Mouse (Mus musculus): Measurements from ENCODE around the gene Exoc6. TPM values are rescaled to one million over a fixed set of nuclear protein-coding genes. Genes with fewer than 3 reads are reported as not detected.
A peak's percentile ranks its signal among the peaks of the same experiment; 100 is the strongest.

Gene Exoc6
- polyA plus RNA-seq, 1 experiment: 14.1 TPM

- TF ChIP-seq FLI1 (IDR thresholded peaks at IDR 0.05; ENCODE audit: low read length): no peak
- TF ChIP-seq GATA1 (IDR thresholded peaks at IDR 0.05; ENCODE audit: borderline replicate concordance, low read length): no peak
- H3K36me3 ChIP-seq (replicated peaks; ENCODE audit: low read length): no peaks in the 10 kb centered on the region
- no peaks in the 10 kb centered on the region for H3K9me3 ChIP-seq
- H3K4me1 ChIP-seq: peaks cover 51% of the 10 kb centered on the region
- peak overlapping the region; percentile 65 for H3K4me3 ChIP-seq (replicated peaks)
- H3K27me3 ChIP-seq (replicated peaks): no peaks in the 10 kb centered on the region
Observed at GRCm38 (mm10) chr19:37534737-37535365, 15.4 kb upstream of the Exoc6 start.

GRCm38 (mm10) chr19:37536426-37536825, 13.8 kb upstream of the Exoc6 start:
- peaks cover 41% of the 10 kb centered on the region for H3K4me1 ChIP-seq
- H3K4me3 ChIP-seq (replicated peaks): no peak overlapping the region
- H3K9me3 ChIP-seq: no peaks in the 10 kb centered on the region
- H3K36me3 ChIP-seq (replicated peaks; ENCODE audit: low read length): no peaks in the 10 kb centered on the region
- TF ChIP-seq GATA1 (IDR thresholded peaks at IDR 0.05; ENCODE audit: borderline replicate concordance, low read length) (no peak), FLI1 (IDR thresholded peaks at IDR 0.05; ENCODE audit: low read length) (no peak)
- no peaks in the 10 kb centered on the region for H3K27me3 ChIP-seq (replicated peaks)

- peaks cover 40% of the 10 kb centered on the region for H3K4me1 ChIP-seq
Observed at GRCm38 (mm10) chr19:37537717-37538116, 12.5 kb upstream of the Exoc6 start.

GRCm38 (mm10) chr19:37540201-37540600, 10.0 kb upstream of the Exoc6 start:
- TF ChIP-seq GATA1 (IDR thresholded peaks at IDR 0.05; ENCODE audit: borderline replicate concordance, low read length): no peak
- TF ChIP-seq FLI1 (IDR thresholded peaks at IDR 0.05; ENCODE audit: low read length): no peak
- H3K4me3 ChIP-seq (replicated peaks): no peak overlapping the region
- H3K9me3 ChIP-seq: peaks cover 3% of the 10 kb centered on the region; the same call in 1 of the 2 replicates
- H3K4me1 ChIP-seq: peaks cover 45% of the 10 kb centered on the region
- no peaks in the 10 kb centered on the region for H3K27me3 ChIP-seq (replicated peaks)
- peaks cover 2% of the 10 kb centered on the region for H3K36me3 ChIP-seq (replicated peaks; ENCODE audit: low read length)

More at GRCm38 (mm10) chr19:37537717-37538116, 12.5 kb upstream of the Exoc6 start:
- Histone ChIP-seq H3K9me3 (peaks cover 3% of the 10 kb centered on the region; the same call in 1 of the 2 replicates), H3K36me3 (replicated peaks; ENCODE audit: low read length) (no peaks in the 10 kb centered on the region), H3K27me3 (replicated peaks) (no peaks in the 10 kb centered on the region), H3K4me3 (replicated peaks) (no peak overlapping the region)
- TF ChIP-seq GATA1 (IDR thresholded peaks at IDR 0.05; ENCODE audit: borderline replicate concordance, low read length) (no peak), FLI1 (IDR thresholded peaks at IDR 0.05; ENCODE audit: low read length) (no peak)

- H3K9me3 ChIP-seq: peaks cover 3% of the 10 kb centered on the region; the same call in 1 of the 2 replicates
- peaks cover 2% of the 10 kb centered on the region for H3K36me3 ChIP-seq (replicated peaks; ENCODE audit: low read length)
- peak overlapping the region; percentile 87 for H3K4me3 ChIP-seq (replicated peaks)
- peaks cover 62% of the 10 kb centered on the region for H3K4me1 ChIP-seq
- no peaks in the 10 kb centered on the region for H3K27me3 ChIP-seq (replicated peaks)
- no peak for TF ChIP-seq GATA1 (IDR thresholded peaks at IDR 0.05; ENCODE audit: borderline replicate concordance, low read length)
- no peak for TF ChIP-seq FLI1 (IDR thresholded peaks at IDR 0.05; ENCODE audit: low read length)
Observed at GRCm38 (mm10) chr19:37543537-37544326, 6.5 kb upstream of the Exoc6 start.

GRCm38 (mm10) chr19:37544476-37544875, 5.7 kb upstream of the Exoc6 start:
- TF ChIP-seq GATA1 (IDR thresholded peaks at IDR 0.05; ENCODE audit: borderline replicate concordance, low read length): no peak
- no peak for TF ChIP-seq FLI1 (IDR thresholded peaks at IDR 0.05; ENCODE audit: low read length)

GRCm38 (mm10) chr19:37545231-37545630, 5.0 kb upstream of the Exoc6 start:
- TF ChIP-seq GATA1 (IDR thresholded peaks at IDR 0.05; ENCODE audit: borderline replicate concordance, low read length): no peak
- no peak for TF ChIP-seq FLI1 (IDR thresholded peaks at IDR 0.05; ENCODE audit: low read length)
- H3K27me3 ChIP-seq (replicated peaks): no peaks in the 10 kb centered on the region
- peaks cover 60% of the 10 kb centered on the region for H3K4me1 ChIP-seq
- peaks cover 3% of the 10 kb centered on the region; the same call in 1 of the 2 replicates for H3K9me3 ChIP-seq
- H3K4me3 ChIP-seq (replicated peaks): no peak overlapping the region
- peaks cover 2% of the 10 kb centered on the region for H3K36me3 ChIP-seq (replicated peaks; ENCODE audit: low read length)

More at GRCm38 (mm10) chr19:37544476-37544875, 5.7 kb upstream of the Exoc6 start:
- Histone ChIP-seq H3K4me3 (replicated peaks) (no peak overlapping the region), H3K36me3 (replicated peaks; ENCODE audit: low read length) (peaks cover 2% of the 10 kb centered on the region), H3K27me3 (replicated peaks) (no peaks in the 10 kb centered on the region), H3K4me1 (peaks cover 61% of the 10 kb centered on the region), H3K9me3 (peaks cover 3% of the 10 kb centered on the region; the same call in 1 of the 2 replicates)

- Histone ChIP-seq H3K27me3 (replicated peaks) (no peaks in the 10 kb centered on the region), H3K4me3 (replicated peaks) (no peak overlapping the region), H3K4me1 (peaks cover 60% of the 10 kb centered on the region), H3K36me3 (replicated peaks; ENCODE audit: low read length) (peaks cover 2% of the 10 kb centered on the region), H3K9me3 (peaks cover 3% of the 10 kb centered on the region; the same call in 1 of the 2 replicates)
- no peak for TF ChIP-seq FLI1 (IDR thresholded peaks at IDR 0.05; ENCODE audit: low read length)
- no peak for TF ChIP-seq GATA1 (IDR thresholded peaks at IDR 0.05; ENCODE audit: borderline replicate concordance, low read length)
Observed at GRCm38 (mm10) chr19:37545725-37546124, 4.5 kb upstream of the Exoc6 start.

- Histone ChIP-seq H3K27me3 (replicated peaks) (no peaks in the 10 kb centered on the region), H3K9me3 (peaks cover 3% of the 10 kb centered on the region; the same call in 1 of the 2 replicates), H3K4me1 (peaks cover 61% of the 10 kb centered on the region), H3K4me3 (replicated peaks) (peak overlapping the region; percentile 65), H3K36me3 (replicated peaks; ENCODE audit: low read length) (peaks cover 2% of the 10 kb centered on the region)
- TF ChIP-seq FLI1 (IDR thresholded peaks at IDR 0.05; ENCODE audit: low read length) (no peak), GATA1 (IDR thresholded peaks at IDR 0.05; ENCODE audit: borderline replicate concordance, low read length) (no peak)
Observed at GRCm38 (mm10) chr19:37546776-37547175, 3.4 kb upstream of the Exoc6 start.
